Mouse (Mus musculus): ENCODE results near the gene Slc9a3r1.

GRCm38 (mm10) chr11:115197558-115197957 is 34.4 kb downstream of the Slc9a3r1 start:
- no peak for TF ChIP-seq CTCF (IDR thresholded peaks at IDR 0.05; ENCODE audit: low read depth)
- no peak for TF ChIP-seq EP300 (IDR thresholded peaks at IDR 0.05; ENCODE audit: low read depth)

Data from liver, embryonic 14.5 days (tissue).